Mouse (Mus musculus) cerebral cortex, adult 2 months (tissue): ENCODE results near the gene Adm2.

Source experiments
- WGBS: fragments of 180-500 bp; shearing (Covaris S2); methylation state at CpG from one replicate; pipeline ENCODE4 v1.1.7; 2018; 5-methylcytosine and 5-hydroxymethylcytosine counted together

The Adm2 gene

GRCm38 (mm10) chr15:89355241-89356187, 33.0 kb downstream of the Adm2 start, which contains the start of the genes Lmf2 and Ncaph2:
Lmf2 (minus strand) TSS chr15:89355659.
Ncaph2 (plus strand) TSS chr15:89355719.
- under 1% methylated on average over 64 of the region's 64 CpGs for WGBS

- WGBS = under 1% methylated on average over 15 of the region's 15 CpGs
Measured at GRCm38 (mm10) chr15:89356372-89356771, 33.9 kb downstream of the Adm2 start.

DNA sequence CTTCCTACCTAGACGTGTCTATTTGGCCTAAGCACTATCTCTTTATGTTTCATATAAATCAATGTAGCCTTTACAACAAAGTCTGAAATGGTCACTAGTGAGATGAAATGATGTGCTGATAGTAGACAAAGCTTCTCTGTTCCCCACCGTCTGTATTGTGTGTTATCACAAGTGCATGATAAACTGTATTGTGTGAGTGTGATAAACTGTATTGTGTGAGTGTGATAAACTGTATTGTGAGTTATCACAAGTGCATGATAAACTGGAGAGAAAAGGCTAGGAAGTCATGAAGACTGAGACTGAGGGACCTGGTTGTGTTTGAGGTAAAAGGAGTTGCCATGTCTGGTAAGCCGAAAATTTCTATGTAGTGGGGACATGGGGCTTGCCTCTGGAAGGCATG, 36.3 kb downstream of the Adm2 start:
- WGBS = 86% methylated on average over 3 of the region's 3 CpGs

- WGBS = 70% methylated on average over 7 of the region's 7 CpGs
Measured at GRCm38 (mm10) chr15:89363051-89363450, 40.5 kb downstream of the Adm2 start.

GRCm38 (mm10) chr15:89365141-89365551, 42.6 kb downstream of the Adm2 start:
- 91% methylated on average over 4 of the region's 4 CpGs for WGBS

DNA sequence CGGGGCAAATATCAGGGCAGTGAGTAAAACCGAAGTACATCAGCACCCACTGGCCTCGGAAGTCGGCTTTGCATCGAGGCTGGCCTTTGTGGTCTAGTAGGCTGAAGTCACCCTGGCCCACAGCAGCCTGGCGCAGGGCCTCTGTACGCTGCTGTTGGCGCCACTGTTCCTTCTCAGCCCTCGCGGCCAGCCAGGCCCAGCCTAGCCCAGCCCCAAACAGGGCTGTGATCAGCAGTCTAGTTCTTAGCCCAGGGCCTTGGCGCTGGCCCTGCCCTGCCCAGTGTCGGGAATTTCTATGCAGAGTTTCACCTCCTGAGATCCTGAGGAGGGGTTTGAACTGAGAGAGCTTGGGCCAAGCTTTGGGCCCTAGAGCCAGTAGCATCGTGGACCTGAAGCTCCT, 49.5 kb downstream of the Adm2 start:
- 83% methylated on average over 13 of the region's 13 CpGs for WGBS

GRCm38 (mm10) chr15:89372536-89372935, 50.0 kb downstream of the Adm2 start:
- 77% methylated on average over 7 of the region's 7 CpGs for WGBS

- under 1% methylated on average over 35 of the region's 35 CpGs for WGBS
Measured at GRCm38 (mm10) chr15:89373027-89373761, 50.7 kb downstream of the Adm2 start.

DNA sequence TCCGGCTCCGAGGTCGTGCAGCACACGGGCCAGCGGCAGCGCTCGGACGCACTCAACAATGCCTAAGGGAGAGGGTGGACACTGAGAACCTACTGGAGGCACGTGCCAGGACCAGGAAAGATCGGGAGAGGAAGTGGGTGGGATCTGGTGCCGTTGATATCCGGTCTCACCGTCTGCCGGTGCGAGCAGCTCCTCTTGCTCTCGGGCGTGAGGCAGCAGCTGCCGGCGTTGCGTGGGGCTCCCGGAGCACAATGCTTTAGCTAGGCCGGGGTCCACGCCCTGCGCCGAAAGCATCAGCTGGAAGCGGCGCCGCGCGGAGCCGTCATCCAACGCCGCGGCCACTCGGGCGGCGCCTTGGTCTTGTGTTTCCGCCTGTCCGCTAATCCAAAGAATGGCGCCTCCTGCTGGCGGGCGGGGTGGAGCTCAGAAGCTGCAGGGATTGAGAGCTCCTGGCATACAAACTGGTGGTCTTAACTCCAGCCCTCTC, 51.3 kb downstream of the Adm2 start, which contains the start of gene Sco2:
TSS of gene Sco2 (minus strand) at position 85 of the 487 bp plus-strand sequence.
- WGBS = under 1% methylated on average over 42 of the region's 42 CpGs
